Mouse (Mus musculus): ENCODE data around the gene Wfdc8. TPM values are rescaled to one million over a fixed set of nuclear protein-coding genes. Genes with fewer than 3 reads are reported as not detected.
"Not testable (repeated sequence)": the region's sequence is repeated elsewhere in the genome, so short reads cannot be mapped to it uniquely, and the experiment has no call there.

Wfdc8 gene
- total and polyA plus RNA-seq, 3 experiments = not detected

DNA sequence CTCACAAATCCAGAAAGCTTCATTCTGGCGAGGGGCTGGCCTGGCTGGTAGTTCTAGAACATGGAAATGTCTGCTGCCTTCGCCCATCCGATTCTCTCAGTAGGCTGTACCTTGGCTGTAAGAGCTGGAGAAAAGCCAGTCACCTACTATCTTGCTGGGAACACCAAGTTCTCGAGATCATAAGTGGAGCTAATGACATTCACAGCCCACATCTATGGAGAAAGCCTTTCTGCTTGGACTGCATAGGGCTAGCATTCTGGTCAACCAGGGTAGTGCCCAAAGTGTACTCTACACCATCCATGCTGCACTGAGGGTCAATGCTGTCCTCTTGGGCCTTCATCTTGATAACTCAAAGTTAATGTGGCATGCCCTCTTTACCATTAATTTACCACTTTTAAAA is 19.9 kb downstream of the Wfdc8 start, which contains the start of gene Eppin:
Gene Eppin, minus strand, starts transcription at position 101 of the 400 bp plus-strand sequence.
- Histone ChIP-seq H3K4me3 (ENCODE audit: control insufficient read depth in 1 of 2, insufficient read depth in 1 of 2, low read depth in 2 of 2, low read length in 2 of 2) (no peak within 1 kb of the TSS), H3K4me1 (ENCODE audit: control insufficient read depth in 1 of 2, insufficient read depth in 2 of 2, low read length in 2 of 2) (no peaks in the 10 kb centered on the region), H3K9ac (ENCODE audit: control insufficient read depth, low read depth, low read length, poor library complexity, severe bottlenecking) (no peak within 1 kb of the TSS), H3K79me2 (ENCODE audit: control insufficient read depth, insufficient read depth, low read length, poor library complexity) (no peaks in the 10 kb centered on the region; the same call in 1 of the 2 replicates), H3K27me3 (ENCODE audit: control insufficient read depth in 1 of 2, insufficient read depth in 2 of 2, low read length in 2 of 2) (peaks cover 0 to 3% of the 10 kb centered on the region in 2 experiments), H3K9me3 (replicated peaks; ENCODE audit: insufficient read depth, low read length) (no peaks in the 10 kb centered on the region), H3K27ac (ENCODE audit: control insufficient read depth, low read depth, low read length) (no peak within 1 kb of the TSS), H3K36me3 (ENCODE audit: control insufficient read depth in 1 of 2, insufficient read depth in 2 of 2, low read length in 2 of 2) (no peaks in the 10 kb centered on the region)
- no peak for TF ChIP-seq RAD21 (IDR thresholded peaks at IDR 0.05; ENCODE audit: low read depth, low read length)
- no peak for TF ChIP-seq TAL1 (IDR thresholded peaks at IDR 0.05; ENCODE audit: low read length)
- TF ChIP-seq POLR2AphosphoS2 (IDR thresholded peaks at IDR 0.05; ENCODE audit: low read length) = no peak
- no peak for TF ChIP-seq MYB (IDR thresholded peaks at IDR 0.05; ENCODE audit: low read depth, low read length)
- TF ChIP-seq ZC3H11A (IDR thresholded peaks at IDR 0.05; ENCODE audit: low read depth, low read length) = no peak
- TF ChIP-seq ZNF384 (IDR thresholded peaks at IDR 0.05; ENCODE audit: low read depth, low read length) = no peak
- TF ChIP-seq ETS1 (IDR thresholded peaks at IDR 0.05; ENCODE audit: low read depth, low read length) = no peak
- TF ChIP-seq CHD2 (IDR thresholded peaks at IDR 0.05; ENCODE audit: low read length) = no peak
- no peak for TF ChIP-seq ELF1 (IDR thresholded peaks at IDR 0.05; ENCODE audit: low read depth, low read length)
- no peak for TF ChIP-seq GABPA (IDR thresholded peaks at IDR 0.05; ENCODE audit: low read depth, low read length)
- TF ChIP-seq KAT2A (conservative IDR thresholded peaks at IDR 0.05; ENCODE audit: low read depth, low read length) = no peak
- DNase-seq (ENCODE audit: low read depth, low spot score) = no peak

DNA sequence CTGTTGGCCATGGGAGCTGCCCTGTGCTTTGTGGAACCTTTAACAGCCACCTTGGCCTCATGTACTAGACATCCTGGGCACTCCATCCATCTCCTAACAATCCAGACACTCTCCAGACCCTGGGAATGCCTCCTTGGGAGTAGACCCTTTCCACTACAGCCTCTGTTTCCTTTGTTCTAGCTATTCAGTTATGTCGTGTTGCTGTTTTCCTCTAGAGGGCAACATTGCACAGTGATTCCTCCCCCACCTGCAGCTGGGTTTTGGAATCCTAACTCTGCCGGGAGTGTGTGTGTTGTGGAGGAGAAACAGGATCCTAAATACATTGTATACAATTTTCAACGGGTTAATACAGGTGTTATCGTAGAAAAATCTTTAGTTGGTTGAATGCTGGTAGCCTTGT is 21.4 kb downstream of the Wfdc8 start:
- Histone ChIP-seq H3K4me3 (ENCODE audit: control insufficient read depth in 1 of 2, insufficient read depth in 1 of 2, low read depth in 2 of 2, low read length in 2 of 2) (no peak overlapping the region), H3K9me3 (replicated peaks; ENCODE audit: insufficient read depth, low read length) (no peaks in the 10 kb centered on the region), H3K79me2 (ENCODE audit: control insufficient read depth, insufficient read depth, low read length, poor library complexity) (no peaks in the 10 kb centered on the region; the same call in 1 of the 2 replicates), H3K9ac (ENCODE audit: control insufficient read depth, low read depth, low read length, poor library complexity, severe bottlenecking) (no peak overlapping the region), H3K36me3 (ENCODE audit: control insufficient read depth in 1 of 2, insufficient read depth in 2 of 2, low read length in 2 of 2) (no peaks in the 10 kb centered on the region), H3K27me3 (ENCODE audit: control insufficient read depth in 1 of 2, insufficient read depth in 2 of 2, low read length in 2 of 2) (peaks cover 0 to 5% of the 10 kb centered on the region in 2 experiments), H3K4me1 (ENCODE audit: control insufficient read depth in 1 of 2, insufficient read depth in 2 of 2, low read length in 2 of 2) (no peaks in the 10 kb centered on the region), H3K27ac (ENCODE audit: control insufficient read depth, low read depth, low read length) (no peak overlapping the region)
- TF ChIP-seq GATA1 (IDR thresholded peaks at IDR 0.05; ENCODE audit: low read depth, low read length) (no peak), POLR2AphosphoS5 (IDR thresholded peaks at IDR 0.05; ENCODE audit: borderline replicate concordance, low read depth, low read length) (no peak), MYB (IDR thresholded peaks at IDR 0.05; ENCODE audit: low read depth, low read length) (no peak), KAT2A (conservative IDR thresholded peaks at IDR 0.05; ENCODE audit: low read depth, low read length) (no peak), NELFE (IDR thresholded peaks at IDR 0.05; ENCODE audit: low read depth, low read length) (no peak), MAX (IDR thresholded peaks at IDR 0.05; ENCODE audit: low read length) (no peak), USF2 (IDR thresholded peaks at IDR 0.05; ENCODE audit: borderline replicate concordance in 1 of 2, insufficient read depth in 1 of 2, low read depth in 1 of 2, low read length in 2 of 2) (no peak), ELF1 (IDR thresholded peaks at IDR 0.05; ENCODE audit: low read depth, low read length) (no peak), ZC3H11A (IDR thresholded peaks at IDR 0.05; ENCODE audit: low read depth, low read length) (peak; percentile 84), SIN3A (IDR thresholded peaks at IDR 0.05; ENCODE audit: low read length) (no peak), SMC3 (IDR thresholded peaks at IDR 0.05; ENCODE audit: low read depth, low read length) (peak; percentile 84), TCF12 (IDR thresholded peaks at IDR 0.05; ENCODE audit: low read depth, low read length) (no peak), RAD21 (IDR thresholded peaks at IDR 0.05; ENCODE audit: low read depth, low read length) (peak; percentile 92), UBTF (IDR thresholded peaks at IDR 0.05; ENCODE audit: borderline replicate concordance, insufficient read depth, low read depth, low read length) (no peak), HCFC1 (IDR thresholded peaks at IDR 0.05; ENCODE audit: low read depth, low read length) (no peak), BHLHE40 (IDR thresholded peaks at IDR 0.05; ENCODE audit: borderline replicate concordance, low read depth, low read length) (no peak), TAL1 (IDR thresholded peaks at IDR 0.05; ENCODE audit: low read length) (no peak), CTCF (IDR thresholded peaks at IDR 0.05 in 2 of 3, conservative IDR thresholded peaks at IDR 0.05 in 1 of 3; ENCODE audit: control insufficient read depth in 1 of 3, insufficient read depth in 1 of 3, low read depth in 2 of 3, low read length in 3 of 3, poor library complexity in 1 of 3, severe bottlenecking in 1 of 3) (peak; percentile 57 to 91 (median 62)), MXI1 (IDR thresholded peaks at IDR 0.05; ENCODE audit: low read depth, low read length) (no peak), POLR2AphosphoS2 (IDR thresholded peaks at IDR 0.05; ENCODE audit: low read length) (no peak), USF1 (IDR thresholded peaks at IDR 0.05; ENCODE audit: low read depth, low read length) (no peak), ZNF384 (IDR thresholded peaks at IDR 0.05; ENCODE audit: low read depth, low read length) (no peak)
- peak; percentile 42 for DNase-seq (ENCODE audit: low read depth, low spot score)

DNA sequence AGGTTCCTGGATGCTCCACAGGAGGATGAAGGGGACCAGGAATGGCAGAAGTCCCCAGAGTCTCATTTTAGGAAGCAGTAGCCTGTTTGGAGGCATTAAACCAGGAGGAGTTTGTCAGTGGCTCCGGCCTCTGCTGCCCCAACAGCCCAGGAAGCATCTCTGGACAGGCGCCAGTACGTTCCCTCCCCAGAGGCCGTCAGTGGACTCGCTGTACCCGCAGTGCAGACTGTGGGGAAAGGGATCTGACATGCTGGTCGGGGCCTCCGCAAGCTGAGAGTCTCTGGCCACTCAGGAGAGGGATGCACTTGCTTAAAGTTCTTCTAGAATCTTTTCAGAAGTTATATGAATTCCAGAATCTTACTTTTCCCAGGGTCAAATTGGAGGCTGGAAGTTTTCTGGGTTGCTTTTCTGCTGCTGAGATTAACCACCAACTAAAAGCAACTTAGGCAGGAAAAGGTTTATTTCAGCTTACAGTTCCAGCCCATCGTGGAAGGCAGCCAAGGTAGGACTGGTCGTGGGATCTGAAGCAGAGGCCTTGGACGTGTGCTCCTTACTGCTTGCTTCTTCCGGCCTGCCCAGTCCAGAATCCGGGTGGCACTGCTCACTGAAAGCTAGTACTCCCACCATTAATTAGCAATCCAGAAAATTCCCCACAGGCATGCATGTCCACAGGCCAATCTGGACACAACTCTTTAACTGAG is 28.3 kb downstream of the Wfdc8 start, which contains the start of gene Wfdc6a:
Gene Wfdc6a, minus strand, starts transcription at position 423 of the 701 bp plus-strand sequence.
- not testable (repeated sequence) for H3K9ac ChIP-seq (ENCODE audit: control insufficient read depth, low read depth, low read length, poor library complexity, severe bottlenecking); DNase-seq (ENCODE audit: low read depth, low spot score); H3K4me3 ChIP-seq (ENCODE audit: control insufficient read depth in 1 of 2, insufficient read depth in 1 of 2, low read depth in 2 of 2, low read length in 2 of 2); H3K9me3 ChIP-seq (replicated peaks; ENCODE audit: insufficient read depth, low read length); H3K36me3 ChIP-seq (ENCODE audit: control insufficient read depth in 1 of 2, insufficient read depth in 2 of 2, low read length in 2 of 2); H3K79me2 ChIP-seq (ENCODE audit: control insufficient read depth, insufficient read depth, low read length, poor library complexity); H3K4me1 ChIP-seq (ENCODE audit: control insufficient read depth in 1 of 2, insufficient read depth in 2 of 2, low read length in 2 of 2); H3K27ac ChIP-seq (ENCODE audit: control insufficient read depth, low read depth, low read length)
- H3K27me3 ChIP-seq (ENCODE audit: control insufficient read depth in 1 of 2, insufficient read depth in 2 of 2, low read length in 2 of 2) = peaks cover 2 to 16% of the 10 kb centered on the region in 2 experiments

Measured in MEL (cell line).